Mouse (Mus musculus): ENCODE measurements around the gene H2al1a. TPM values are rescaled to one million over a fixed set of nuclear protein-coding genes. Genes with fewer than 3 reads are reported as not detected.

The H2al1a gene
- polyA plus RNA-seq, 1 experiment from 2014 or later = not detected

Other genes starting within 250 kb of the H2al1a start
- not detected in 2 replicates for gene H2al1b, start 3.2 kb downstream of the H2al1a start, polyA plus RNA-seq (2016; fragmentation: Nextera tagmentation; extraction: Ambion mirVana)
- gene H2al1c, start 6.4 kb downstream of the H2al1a start, polyA plus RNA-seq (2016; fragmentation: Nextera tagmentation; extraction: Ambion mirVana) = not detected in 2 replicates
- gene H2al1d, start 9.6 kb downstream of the H2al1a start, polyA plus RNA-seq (2016; fragmentation: Nextera tagmentation; extraction: Ambion mirVana) = not detected in 2 replicates
- not detected in 2 replicates for gene H2al1e, start 12.7 kb downstream of the H2al1a start, polyA plus RNA-seq (2016; fragmentation: Nextera tagmentation; extraction: Ambion mirVana)
- not detected in 2 replicates for gene H2al1f, start 15.9 kb downstream of the H2al1a start, polyA plus RNA-seq (2016; fragmentation: Nextera tagmentation; extraction: Ambion mirVana)
- gene H2al1g, start 19.0 kb downstream of the H2al1a start, polyA plus RNA-seq (2016; fragmentation: Nextera tagmentation; extraction: Ambion mirVana) = not detected in 2 replicates
- gene H2al1h, start 22.2 kb downstream of the H2al1a start, polyA plus RNA-seq (2016; fragmentation: Nextera tagmentation; extraction: Ambion mirVana) = not detected in 2 replicates
- not detected in 2 replicates for gene H2al1i, start 25.4 kb downstream of the H2al1a start, polyA plus RNA-seq (2016; fragmentation: Nextera tagmentation; extraction: Ambion mirVana)
- not detected in 2 replicates for gene H2al1j, start 28.6 kb downstream of the H2al1a start, polyA plus RNA-seq (2016; fragmentation: Nextera tagmentation; extraction: Ambion mirVana)